Mouse (Mus musculus) CD8-positive naive resting alpha-beta T cell, adult 57 days (primary cell): ENCODE data around the gene Elk4. TPM values are rescaled to one million over a fixed set of nuclear protein-coding genes. Genes with fewer than 3 reads are reported as not detected.

Experiments
- total RNA-seq: library from RNA; stranded (reverse); gene quantifications from one replicate; pipeline ENCODE4 v1.2.4, GENCODE M21; 2023

Elk4 gene
- total RNA-seq: 320 TPM

GRCm38 (mm10) chr1:132007282-132007815, at the start of gene Elk4:
Gene Elk4, plus strand, starts transcription at chr1:132007607.

GRCm38 (mm10) chr1:131962606-131963084, 44.8 kb upstream of the Elk4 start, which contains the start of gene Slc45a3:
Gene Slc45a3, plus strand, starts transcription at chr1:131962967.

GRCm38 (mm10) chr1:132067261-132068255, 60.2 kb downstream of the Elk4 start, which contains the start of gene Mfsd4a:
Gene Mfsd4a, minus strand, starts transcription at chr1:132068062.

Other genes with a start within 250 kb of the Elk4 start
- gene Pm20d1, start 210.2 kb upstream of the Elk4 start, total RNA-seq: not detected
- gene Slc41a1, start 180.1 kb upstream of the Elk4 start, total RNA-seq: 40.6 TPM
- 19.0 TPM for gene Rab29, start 140.4 kb upstream of the Elk4 start, total RNA-seq
- gene Nucks1, start 97.1 kb upstream of the Elk4 start, total RNA-seq: 85.2 TPM
- gene Slc45a3, start 44.6 kb upstream of the Elk4 start, total RNA-seq: 0.61 TPM
- gene Mfsd4a, start 60.5 kb downstream of the Elk4 start, total RNA-seq: 0.43 TPM
- not detected for gene Cdk18, start 132.1 kb downstream of the Elk4 start, total RNA-seq
- gene Lemd1, start 183.8 kb downstream of the Elk4 start, total RNA-seq: not detected
- not detected for gene AC124108.1, start 183.8 kb downstream of the Elk4 start, total RNA-seq
- not detected for gene Gm10188, start 222.2 kb downstream of the Elk4 start, total RNA-seq